Mouse (Mus musculus) lung, postnatal 25 days (tissue): Measurements from ENCODE around the gene Sirt5.
A peak's percentile ranks its signal among the peaks of the same experiment; 100 is the strongest.

Source experiments
- DNase-seq: peaks from one replicate; pipeline ENCODE4 v3.0.0; 2022; ENCODE audit warnings: low spot score

The Sirt5 gene

DNA sequence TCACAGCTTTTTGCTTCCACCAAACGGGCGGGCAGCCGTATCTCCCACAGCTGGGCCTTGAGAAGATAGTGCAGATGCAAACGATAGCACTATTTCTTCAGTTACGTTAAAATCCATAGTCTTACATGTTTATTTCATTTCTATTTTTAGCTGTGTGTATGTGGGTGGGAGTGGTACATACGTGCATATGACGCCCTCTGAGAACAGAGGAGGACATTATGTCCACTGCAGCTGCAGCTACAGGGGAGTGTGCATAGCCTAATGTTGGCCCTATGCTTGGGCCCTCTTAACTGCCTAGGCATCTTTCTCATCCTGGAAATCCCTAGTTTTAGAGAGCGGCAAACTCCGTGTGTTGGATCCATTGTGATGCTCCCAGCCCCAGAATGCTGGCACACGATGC lies 8.9 kb downstream of the Sirt5 start:
- no peak for DNase-seq

DNA sequence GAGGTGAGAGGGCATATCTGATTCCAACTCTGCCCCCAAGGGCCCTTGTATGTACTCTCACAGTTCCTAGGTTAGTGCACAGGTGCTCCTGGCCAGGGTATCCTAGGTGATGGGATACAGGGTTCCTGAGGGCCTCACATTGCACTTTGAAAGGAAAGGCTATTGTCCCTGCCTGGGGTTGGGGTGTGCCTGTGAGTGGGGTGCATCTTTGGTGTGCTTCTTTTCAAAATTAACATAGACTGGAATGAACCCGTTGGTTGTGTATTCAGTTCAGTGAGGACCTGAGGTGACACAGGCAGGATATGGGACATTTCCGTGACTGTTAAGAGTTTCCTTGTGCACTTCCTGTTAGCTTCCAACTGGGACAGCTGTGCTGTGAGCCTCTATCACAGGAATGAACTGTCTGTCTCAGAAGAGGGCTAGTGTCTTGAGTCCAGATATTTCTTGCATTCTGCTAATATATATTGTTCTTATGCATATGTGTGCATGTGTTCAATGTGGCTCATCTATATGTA lies 9.7 kb downstream of the Sirt5 start:
- peak; percentile 55 for DNase-seq

DNA sequence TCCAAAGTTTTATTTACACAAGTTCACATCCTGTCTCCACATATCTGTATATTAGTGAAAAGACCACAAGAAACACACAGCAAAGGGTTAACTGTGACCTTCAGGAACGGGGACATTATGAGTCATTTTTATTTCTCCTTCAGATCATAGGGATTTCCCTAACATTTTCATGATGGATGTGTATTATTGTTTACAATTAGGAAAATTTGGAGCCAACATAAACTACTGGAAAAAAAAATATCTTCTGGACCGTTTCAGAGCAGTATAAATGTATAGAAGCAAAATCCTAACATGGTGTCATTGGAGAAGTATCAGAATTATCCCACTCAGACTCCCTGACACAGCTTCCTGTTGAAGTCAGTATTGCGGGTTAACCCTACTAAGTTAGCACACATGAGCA lies 14.7 kb downstream of the Sirt5 start:
- no peak for DNase-seq

DNA sequence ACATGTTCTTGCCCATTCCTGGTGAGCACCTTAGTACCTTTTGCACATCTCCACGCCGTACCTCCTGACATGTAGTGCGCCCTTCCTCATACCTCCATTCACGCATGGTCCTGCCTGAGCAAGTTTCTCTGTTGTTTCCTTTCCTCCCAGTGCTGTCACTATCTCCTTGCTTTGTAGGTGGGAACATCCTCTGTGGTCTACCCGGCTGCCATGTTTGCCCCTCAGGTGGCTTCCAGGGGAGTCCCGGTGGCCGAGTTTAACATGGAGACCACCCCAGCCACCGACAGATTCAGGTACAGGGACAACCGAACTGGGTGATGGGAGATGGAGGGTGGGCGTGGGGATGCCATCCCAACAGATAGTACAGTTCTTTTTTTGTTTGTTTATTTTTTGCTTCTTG lies 20.0 kb downstream of the Sirt5 start:
- DNase-seq, result no peak

DNA sequence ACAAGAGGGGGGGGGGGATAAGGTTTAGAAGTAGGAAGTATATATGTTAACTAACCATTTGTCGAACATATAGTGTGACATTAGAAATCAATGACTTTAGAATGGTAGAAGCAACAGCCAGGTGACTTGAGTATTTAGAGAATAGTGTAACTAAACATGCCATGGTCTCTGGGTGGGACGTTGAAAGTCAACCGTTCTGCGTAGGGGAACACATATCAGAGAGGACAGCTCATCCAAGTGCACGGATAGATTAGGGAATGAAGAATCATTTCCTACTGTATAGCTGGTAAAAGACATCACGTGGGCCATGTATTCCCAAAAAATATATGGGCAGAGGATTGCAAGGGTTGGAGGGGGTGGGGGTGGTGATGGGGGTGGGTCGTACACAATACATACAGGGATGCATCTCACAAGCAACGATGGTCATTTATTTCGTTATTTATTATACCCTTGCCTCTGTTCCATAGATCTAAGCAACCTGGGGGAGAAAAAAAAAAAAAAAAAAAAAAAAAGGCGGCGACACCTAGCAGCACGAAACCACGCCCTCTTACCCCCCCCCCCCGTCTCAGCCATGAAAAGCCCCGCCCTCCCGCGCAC lies 32.5 kb downstream of the Sirt5 start:
- no peak for DNase-seq

DNA sequence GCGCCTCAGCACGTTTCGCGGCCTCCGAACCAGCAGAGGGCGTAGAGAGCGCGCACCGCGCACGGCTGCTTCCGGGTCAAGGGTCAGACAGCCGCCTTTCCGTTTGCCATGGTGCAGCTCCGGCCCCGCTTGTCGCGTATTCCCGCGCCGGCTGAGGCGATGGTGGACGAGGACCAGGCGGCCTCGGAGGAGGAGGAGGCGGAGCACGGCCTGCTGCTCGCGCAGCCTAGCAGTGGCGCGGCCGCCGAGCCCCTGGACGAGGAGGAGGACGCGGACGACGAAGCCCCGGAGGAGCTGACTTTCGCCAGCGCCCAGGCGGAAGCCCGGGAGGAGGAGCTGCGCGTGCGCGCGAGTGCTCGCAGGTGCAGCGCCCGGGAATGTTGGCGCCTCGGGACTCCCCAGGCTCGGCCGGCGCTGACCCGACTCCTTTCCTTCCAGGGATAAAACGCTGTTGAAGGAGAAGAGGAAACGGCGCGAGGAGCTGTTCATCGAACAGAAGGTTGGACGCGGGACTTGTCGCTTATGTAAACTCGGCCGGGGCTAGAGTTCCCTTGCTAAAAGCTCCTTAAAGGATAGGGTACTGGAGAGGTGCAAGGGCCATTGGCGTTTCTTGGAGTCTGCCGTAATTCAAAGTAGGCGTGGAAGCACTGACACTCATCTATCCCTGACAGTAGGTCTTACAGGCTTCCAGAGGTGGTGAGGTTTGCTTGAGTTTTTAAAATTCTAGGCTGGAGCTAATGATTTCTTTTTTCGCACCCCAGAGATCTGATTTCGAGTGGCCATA lies 33.2 kb downstream of the Sirt5 start, which contains the start of gene Nol7:
TSS of gene Nol7 (plus strand) at position 94 of the 784 bp plus-strand sequence.
- peak; percentile 93 for DNase-seq

DNA sequence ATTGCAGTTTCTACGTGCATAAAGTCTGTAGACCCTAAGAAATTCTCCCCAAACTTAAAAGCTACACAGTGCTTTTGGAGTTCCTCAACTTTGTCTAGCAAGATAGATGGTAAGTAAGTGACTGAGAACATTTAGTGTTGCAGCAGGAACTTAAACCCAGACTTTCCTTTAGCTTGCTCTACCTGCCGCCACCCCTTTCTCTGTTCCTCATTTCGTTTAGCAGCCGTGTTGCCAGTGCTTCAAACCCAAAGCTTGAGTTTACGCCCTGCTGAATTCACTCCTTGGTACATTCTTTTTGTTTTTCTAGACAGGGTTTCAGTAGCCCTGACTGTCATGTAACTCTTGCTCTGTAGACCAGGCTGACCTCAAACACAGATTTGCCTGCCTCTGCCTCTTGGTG lies 34.3 kb downstream of the Sirt5 start:
- DNase-seq, result no peak

DNA sequence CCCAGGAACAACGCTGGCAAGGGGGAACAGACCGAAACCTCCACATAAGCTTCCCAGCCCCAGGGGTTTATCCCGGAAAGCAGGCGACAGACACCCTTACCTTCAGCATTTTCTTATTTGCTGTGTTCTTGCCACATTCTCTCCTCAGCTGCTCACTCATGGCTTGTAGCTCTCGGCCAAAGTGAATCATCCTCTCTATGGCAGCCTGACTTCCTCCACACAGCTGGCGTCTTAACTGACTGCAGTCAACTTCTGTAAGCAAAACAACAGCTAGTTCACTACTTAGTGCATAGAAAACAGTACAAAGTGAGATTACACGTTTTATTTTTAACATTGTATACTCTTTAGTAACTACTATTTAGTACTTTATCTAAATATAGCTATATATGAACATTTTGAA lies 47.0 kb downstream of the Sirt5 start:
- DNase-seq, result no peak

DNA sequence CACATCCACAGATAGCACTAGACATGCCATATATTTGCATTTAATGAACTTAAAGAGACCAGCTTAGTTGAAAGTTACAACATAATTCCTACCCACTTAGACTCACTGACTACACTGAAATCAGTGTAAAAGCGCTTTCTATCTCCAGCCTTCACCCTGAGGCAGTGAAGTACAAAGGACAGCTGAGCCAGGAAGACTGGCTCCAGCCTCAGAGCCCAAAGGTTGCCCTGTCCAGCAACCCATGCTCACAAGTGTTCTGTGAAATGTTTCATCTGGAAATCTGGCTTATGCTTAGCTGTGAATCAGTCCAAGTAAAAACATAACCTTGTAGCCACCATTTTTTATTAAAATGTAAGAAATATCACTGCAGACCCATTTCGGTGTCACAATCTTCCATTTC lies 48.3 kb downstream of the Sirt5 start:
- DNase-seq, result peak; percentile 11

DNA sequence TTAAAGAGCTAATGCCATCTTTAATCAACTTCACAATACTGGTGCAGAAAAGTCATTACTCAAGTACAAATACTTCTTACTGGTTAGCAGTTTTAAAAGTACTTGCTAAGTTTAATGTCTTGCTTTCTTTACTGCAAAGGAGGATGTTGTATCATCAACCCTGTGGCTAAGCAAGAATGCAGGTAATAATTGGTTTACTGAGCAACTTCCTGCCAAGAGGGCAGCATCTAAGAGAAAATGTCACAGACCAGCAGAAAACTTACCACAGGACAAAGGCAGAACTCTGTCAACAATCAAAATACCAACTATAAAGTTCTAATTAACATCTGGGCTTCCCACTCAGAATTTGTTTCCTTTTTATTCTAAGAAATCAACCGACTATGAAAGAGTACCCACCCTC lies 50.0 kb downstream of the Sirt5 start:
- no peak for DNase-seq

DNA sequence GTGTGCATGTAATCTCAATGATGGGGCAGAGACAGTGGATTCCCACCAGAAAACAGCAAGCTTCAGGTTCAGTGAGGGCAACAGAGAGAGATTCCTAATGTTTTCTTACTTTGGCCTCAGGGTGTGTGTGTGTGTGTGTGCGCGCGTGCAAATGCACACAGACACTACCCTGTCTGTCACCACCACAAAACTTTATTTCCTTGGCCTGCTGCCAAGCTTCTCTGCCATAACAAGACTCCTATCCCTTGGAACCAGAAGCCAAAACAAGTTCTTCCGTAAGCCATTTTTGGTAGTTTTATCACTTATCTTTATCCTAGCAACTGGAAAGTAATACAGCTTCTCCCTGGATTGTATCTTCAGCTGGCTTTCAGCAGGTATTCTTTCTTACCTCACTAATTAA lies 63.1 kb downstream of the Sirt5 start:
- no peak for DNase-seq

DNA sequence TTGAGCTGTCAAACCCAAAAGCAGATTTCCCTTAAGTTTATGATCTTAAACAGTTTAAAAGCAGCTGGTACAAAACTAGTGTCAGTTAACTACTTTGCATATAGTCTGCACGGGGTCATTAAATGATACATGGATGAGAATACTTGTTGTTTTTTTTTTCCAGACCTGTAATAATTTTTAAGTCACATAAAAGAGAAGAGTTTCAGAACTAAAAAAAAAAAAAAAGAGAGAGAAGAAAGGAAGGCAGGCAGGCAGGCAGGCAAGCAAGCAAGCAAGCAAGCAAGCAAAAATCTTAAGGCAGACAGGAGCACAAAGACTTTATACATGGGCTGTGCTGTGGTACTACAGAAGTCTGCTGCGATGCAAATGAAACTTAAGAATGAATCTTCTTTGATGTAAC lies 68.1 kb downstream of the Sirt5 start:
- DNase-seq, result no peak

DNA sequence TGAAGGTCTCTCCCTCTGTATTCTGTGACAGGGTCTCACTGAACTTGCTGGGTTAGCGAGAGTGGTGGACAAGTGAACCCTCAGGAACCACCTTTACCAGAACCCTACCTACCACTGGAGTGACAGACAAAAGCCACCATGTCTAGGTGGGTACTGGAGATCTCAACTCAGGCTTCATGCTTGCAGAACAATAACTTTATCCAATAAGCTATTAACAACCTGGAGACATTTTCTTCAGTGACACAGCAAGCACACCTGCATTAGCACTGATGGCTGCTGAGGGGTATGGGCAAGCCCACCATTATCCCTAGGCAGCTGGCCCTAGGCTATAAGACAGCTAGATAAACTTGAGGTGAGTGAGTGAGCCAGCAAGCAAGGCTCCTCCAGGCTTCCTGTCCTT lies 75.1 kb downstream of the Sirt5 start:
- no peak for DNase-seq

DNA sequence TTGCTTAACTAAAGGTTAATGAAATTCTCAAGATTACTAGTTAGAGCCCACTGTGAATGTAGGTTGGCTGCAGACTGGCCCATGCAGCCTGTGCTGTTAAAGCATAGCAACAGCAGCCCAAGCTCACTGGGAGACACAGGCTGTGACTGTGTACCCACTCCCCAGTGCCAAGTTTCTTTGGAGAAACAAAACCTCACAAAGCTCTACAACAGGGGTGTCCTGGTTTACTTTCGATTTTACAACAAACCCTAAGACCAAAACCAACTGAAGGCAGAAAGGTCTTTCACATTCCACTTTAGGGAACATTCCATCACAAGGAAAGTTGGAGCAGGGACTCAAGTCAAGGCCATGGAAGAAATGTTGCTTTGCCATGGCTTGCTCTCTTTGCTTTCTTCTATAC lies 77.3 kb downstream of the Sirt5 start:
- no peak for DNase-seq

DNA sequence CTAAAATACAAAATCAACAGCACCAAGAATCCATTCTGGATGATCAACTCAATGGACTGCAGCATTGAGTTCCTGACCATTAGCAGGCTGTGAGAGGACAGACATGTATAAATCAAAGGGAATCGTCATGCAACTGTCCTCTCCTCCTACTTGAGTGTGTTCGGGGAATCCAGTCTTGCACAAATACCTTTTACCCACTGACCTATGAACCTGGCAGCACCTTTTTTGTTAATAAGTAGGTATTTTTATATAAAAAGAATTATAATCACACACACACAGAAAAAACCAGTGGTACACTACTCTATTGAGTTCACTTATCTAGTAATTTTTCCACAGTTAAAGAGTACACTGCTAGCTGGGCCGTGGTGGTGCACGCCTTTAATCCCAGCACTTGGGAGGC lies 78.4 kb downstream of the Sirt5 start:
- no peak for DNase-seq

DNA sequence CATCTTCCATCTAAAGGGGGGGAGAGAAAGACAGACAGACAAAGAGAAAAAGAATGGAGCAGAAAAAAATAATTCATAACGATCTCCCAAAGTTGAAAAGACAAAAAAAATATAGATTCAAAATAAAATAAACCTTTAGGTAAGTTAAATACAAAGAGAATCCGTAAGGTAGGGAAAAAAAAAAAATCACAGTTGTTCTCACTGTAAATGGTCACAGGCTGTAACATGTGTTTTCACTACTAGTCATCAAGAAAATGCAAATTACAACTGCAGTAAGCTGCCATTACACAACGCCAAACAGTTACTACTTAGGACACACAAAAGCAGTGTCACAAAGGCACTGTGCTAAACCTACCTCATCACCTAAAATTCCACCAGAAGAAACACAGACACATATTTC lies 79.4 kb downstream of the Sirt5 start:
- no peak for DNase-seq
